Mouse (Mus musculus) c-Kit-positive CD71-negative TER-119-negative erythroid progenitor cells, embryonic 14.5 days (primary cell): ENCODE data around the gene Grm6.

Experiments
- DNase-seq: peaks from one replicate; pipeline ENCODE4 v3.0.0-alpha.2; 2013; ENCODE audit warnings: low read depth

The Grm6 gene

GRCm38 (mm10) chr11:50850177-50850735 is at the start of gene Grm6:
Gene Grm6, plus strand, starts transcription at chr11:50850685.
- DNase-seq = no peak

- DNase-seq = no peak
Observed at GRCm38 (mm10) chr11:50814233-50814632, 36.3 kb upstream of the Grm6 start.

- no peak for DNase-seq
Observed at GRCm38 (mm10) chr11:50826214-50826613, 24.3 kb upstream of the Grm6 start.

GRCm38 (mm10) chr11:50827010-50827953 is 23.2 kb upstream of the Grm6 start, which contains the start of gene Zfp354c:
Gene Zfp354c, minus strand, starts transcription at chr11:50827724.
- DNase-seq = peak; percentile 58

GRCm38 (mm10) chr11:50835727-50836126 is 14.8 kb upstream of the Grm6 start:
- no peak for DNase-seq

- DNase-seq = peak; percentile 72
Observed at GRCm38 (mm10) chr11:50841023-50841735, 9.3 kb upstream of the Grm6 start, which contains the start of gene Zfp879. Gene Zfp879, minus strand, starts transcription at chr11:50841552.

- no peak for DNase-seq
Observed at GRCm38 (mm10) chr11:50845951-50846350, 4.5 kb upstream of the Grm6 start.

GRCm38 (mm10) chr11:50847047-50847446 is 3.4 kb upstream of the Grm6 start:
- DNase-seq = no peak

GRCm38 (mm10) chr11:50848520-50849137 is 1.9 kb upstream of the Grm6 start:
- no peak for DNase-seq

- DNase-seq = no peak
Observed at GRCm38 (mm10) chr11:50849310-50849709, 1.2 kb upstream of the Grm6 start.

- DNase-seq = no peak
Observed at GRCm38 (mm10) chr11:50850989-50851601, 610 bp downstream of the Grm6 start.

GRCm38 (mm10) chr11:50878641-50879040 is 28.2 kb downstream of the Grm6 start:
- DNase-seq = no peak

- DNase-seq = no peak
Observed at GRCm38 (mm10) chr11:50883756-50884155, 33.3 kb downstream of the Grm6 start.

GRCm38 (mm10) chr11:50886231-50886932 is 35.9 kb downstream of the Grm6 start:
- no peak for DNase-seq

- no peak for DNase-seq
Observed at GRCm38 (mm10) chr11:50886933-50887293, 36.4 kb downstream of the Grm6 start.

GRCm38 (mm10) chr11:50887390-50888128 is 37.1 kb downstream of the Grm6 start, which contains the start of gene Zfp454:
Gene Zfp454, minus strand, starts transcription at chr11:50887651.
- no peak for DNase-seq

GRCm38 (mm10) chr11:50892441-50892840 is 42.0 kb downstream of the Grm6 start:
- DNase-seq = peak; percentile 16

- DNase-seq = no peak
Observed at GRCm38 (mm10) chr11:50897359-50897758, 46.9 kb downstream of the Grm6 start.

GRCm38 (mm10) chr11:50908136-50908535 is 57.7 kb downstream of the Grm6 start:
- no peak for DNase-seq

- no peak for DNase-seq
Observed at GRCm38 (mm10) chr11:50913301-50913700, 62.8 kb downstream of the Grm6 start.
